Mouse (Mus musculus): ENCODE measurements around the gene Ctnnd2. TPM values are rescaled to one million over a fixed set of nuclear protein-coding genes. Genes with fewer than 3 reads are reported as not detected.

Gene Ctnnd2
- polyA plus RNA-seq, 1 experiment from 2014 or later, result 26.0 TPM

GRCm38 (mm10) chr15:30945863-30946262 lies 773.5 kb downstream of the Ctnnd2 start:
- WGBS, result 87% methylated on average over 1 of the region's 1 CpGs
- Histone ChIP-seq H3K27me3 (ENCODE audit: insufficient read depth, poor library complexity, severe bottlenecking) (no peaks in the 10 kb centered on the region), H3K36me3 (no peaks in the 10 kb centered on the region), H3K4me1 (replicated peaks) (no peaks in the 10 kb centered on the region), H3K9me3 (no peaks in the 10 kb centered on the region), H3K4me3 (no peak overlapping the region), H3K27ac (no peak overlapping the region)
- DNase-seq (ENCODE audit: low spot score), result no peak

- Histone ChIP-seq H3K4me3 (no peak overlapping the region), H3K27ac (no peak overlapping the region), H3K36me3 (no peaks in the 10 kb centered on the region), H3K4me1 (replicated peaks) (0 out of 2 replicates have a peak, but pooled peaks cover 3% of the 10 kb centered on the region), H3K9me3 (no peaks in the 10 kb centered on the region), H3K27me3 (ENCODE audit: insufficient read depth, poor library complexity, severe bottlenecking) (no peaks in the 10 kb centered on the region)
- DNase-seq (ENCODE audit: low spot score), result no peak
- 90% methylated on average over 4 of the region's 4 CpGs for WGBS
These were observed 786.1 kb downstream of the Ctnnd2 start for GRCm38 (mm10) chr15:30958513-30958912.

DNA sequence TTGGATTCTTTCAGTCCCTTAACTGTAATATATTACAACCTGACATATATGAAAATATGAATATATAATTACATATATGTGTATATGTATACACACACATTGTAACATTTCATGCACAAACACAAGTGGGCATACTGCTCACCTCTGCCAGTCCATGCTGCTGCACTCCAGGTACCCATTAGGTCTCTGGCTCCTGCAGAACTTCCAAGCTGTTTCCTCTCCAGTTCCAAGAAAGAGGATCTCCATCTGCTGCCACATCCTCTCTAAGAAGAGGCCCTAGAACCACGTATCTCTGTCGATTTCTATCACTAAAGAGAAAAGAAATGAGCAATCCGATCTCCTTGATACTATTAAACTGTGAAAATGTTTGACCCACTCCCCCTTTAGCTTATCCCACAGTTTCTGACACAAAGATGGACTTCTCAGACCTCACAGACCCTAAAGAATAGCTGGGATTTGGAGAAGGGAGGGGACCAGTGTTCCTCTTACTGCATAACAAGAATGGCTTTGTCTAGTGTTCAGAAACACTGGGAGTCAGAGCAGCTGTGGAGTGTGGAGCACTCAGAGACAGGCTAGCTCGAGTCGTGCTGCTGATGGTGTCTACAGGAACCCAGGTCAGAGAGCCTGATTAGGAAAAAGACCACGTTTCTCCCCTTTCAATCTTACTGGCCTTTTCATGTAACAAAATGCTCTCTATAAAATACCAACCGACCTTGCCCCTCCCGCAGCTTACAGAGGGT lies 790.2 kb downstream of the Ctnnd2 start:
- no peaks in the 10 kb centered on the region for H3K36me3 ChIP-seq
- no peak for DNase-seq (ENCODE audit: low spot score)
- no peak overlapping the region for H3K4me3 ChIP-seq
- H3K9me3 ChIP-seq, result no peaks in the 10 kb centered on the region
- no peaks in the 10 kb centered on the region for H3K27me3 ChIP-seq (ENCODE audit: insufficient read depth, poor library complexity, severe bottlenecking)
- H3K27ac ChIP-seq, result no peak overlapping the region
- 0 out of 2 replicates have a peak, but pooled peaks cover 3% of the 10 kb centered on the region for H3K4me1 ChIP-seq (replicated peaks)
- WGBS, result 76% methylated on average over 8 of the region's 8 CpGs

DNA sequence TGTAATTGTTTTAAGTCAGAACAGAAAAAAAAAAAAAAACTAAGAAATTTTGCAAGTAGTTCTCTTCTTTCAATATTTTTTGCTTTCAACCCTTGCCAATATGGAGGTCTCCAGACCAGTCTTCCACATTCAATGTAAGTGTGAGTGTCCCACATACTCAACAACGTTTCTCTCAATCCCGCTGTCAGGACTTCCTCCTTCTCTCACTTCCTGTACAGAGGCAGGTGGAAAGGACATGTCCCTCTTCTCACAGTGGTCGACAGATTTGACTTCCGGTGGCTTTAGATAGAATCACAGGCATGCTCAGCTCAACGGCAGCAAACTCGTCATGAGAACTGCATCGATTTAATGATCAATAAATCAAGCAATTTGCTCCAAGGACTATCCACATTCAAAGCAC lies 791.7 kb downstream of the Ctnnd2 start:
- WGBS, result 95% methylated on average over 7 of the region's 7 CpGs
- DNase-seq (ENCODE audit: low spot score), result no peak
- no peak overlapping the region for H3K27ac ChIP-seq
- no peaks in the 10 kb centered on the region for H3K9me3 ChIP-seq
- no peak overlapping the region for H3K4me3 ChIP-seq
- H3K27me3 ChIP-seq (ENCODE audit: insufficient read depth, poor library complexity, severe bottlenecking), result no peaks in the 10 kb centered on the region
- H3K36me3 ChIP-seq, result no peaks in the 10 kb centered on the region
- H3K4me1 ChIP-seq (replicated peaks), result 0 out of 2 replicates have a peak, but pooled peaks cover 3% of the 10 kb centered on the region

GRCm38 (mm10) chr15:30964865-30965679 lies 792.7 kb downstream of the Ctnnd2 start:
- WGBS, result 91% methylated on average over 4 of the region's 4 CpGs

GRCm38 (mm10) chr15:30966826-30967225 lies 794.4 kb downstream of the Ctnnd2 start:
- Histone ChIP-seq H3K4me1 (replicated peaks) (0 out of 2 replicates have a peak, but pooled peaks cover 3% of the 10 kb centered on the region), H3K27ac (no peak overlapping the region), H3K4me3 (no peak overlapping the region), H3K36me3 (no peaks in the 10 kb centered on the region), H3K27me3 (ENCODE audit: insufficient read depth, poor library complexity, severe bottlenecking) (no peaks in the 10 kb centered on the region), H3K9me3 (no peaks in the 10 kb centered on the region)
- DNase-seq (ENCODE audit: low spot score), result no peak
- 94% methylated on average over 7 of the region's 7 CpGs for WGBS

More at GRCm38 (mm10) chr15:30964865-30965679, 792.7 kb downstream of the Ctnnd2 start:
- H3K9me3 ChIP-seq, result no peaks in the 10 kb centered on the region
- no peaks in the 10 kb centered on the region for H3K27me3 ChIP-seq (ENCODE audit: insufficient read depth, poor library complexity, severe bottlenecking)
- H3K4me1 ChIP-seq (replicated peaks), result 0 out of 2 replicates have a peak, but pooled peaks cover 3% of the 10 kb centered on the region
- DNase-seq (ENCODE audit: low spot score), result no peak
- no peak overlapping the region for H3K4me3 ChIP-seq
- H3K36me3 ChIP-seq, result no peaks in the 10 kb centered on the region
- H3K27ac ChIP-seq, result no peak overlapping the region

- WGBS, result 93% methylated on average over 1 of the region's 1 CpGs
- no peak for DNase-seq (ENCODE audit: low spot score)
- H3K27ac ChIP-seq, result no peak overlapping the region
These were observed 802.0 kb downstream of the Ctnnd2 start for GRCm38 (mm10) chr15:30974436-30974835.

GRCm38 (mm10) chr15:30974991-30975775 lies 802.8 kb downstream of the Ctnnd2 start:
- H3K27me3 ChIP-seq (ENCODE audit: insufficient read depth, poor library complexity, severe bottlenecking), result no peaks in the 10 kb centered on the region
- H3K4me3 ChIP-seq, result no peak overlapping the region
- H3K27ac ChIP-seq, result no peak overlapping the region
- WGBS, result 83% methylated on average over 16 of the region's 16 CpGs
- no peaks in the 10 kb centered on the region for H3K9me3 ChIP-seq
- DNase-seq (ENCODE audit: low spot score), result no peak
- no peaks in the 10 kb centered on the region for H3K36me3 ChIP-seq
- H3K4me1 ChIP-seq (replicated peaks), result 0 out of 2 replicates have a peak, but pooled peaks cover 4% of the 10 kb centered on the region

More at GRCm38 (mm10) chr15:30974436-30974835, 802.0 kb downstream of the Ctnnd2 start:
- 0 out of 2 replicates have a peak, but pooled peaks cover 4% of the 10 kb centered on the region for H3K4me1 ChIP-seq (replicated peaks)
- H3K36me3 ChIP-seq, result no peaks in the 10 kb centered on the region
- no peak overlapping the region for H3K4me3 ChIP-seq
- H3K9me3 ChIP-seq, result no peaks in the 10 kb centered on the region
- no peaks in the 10 kb centered on the region for H3K27me3 ChIP-seq (ENCODE audit: insufficient read depth, poor library complexity, severe bottlenecking)

- H3K36me3 ChIP-seq, result no peaks in the 10 kb centered on the region
- no peaks in the 10 kb centered on the region for H3K9me3 ChIP-seq
- 89% methylated on average over 11 of the region's 11 CpGs for WGBS
- H3K27me3 ChIP-seq (ENCODE audit: insufficient read depth, poor library complexity, severe bottlenecking), result no peaks in the 10 kb centered on the region
- H3K27ac ChIP-seq, result no peak overlapping the region
- DNase-seq (ENCODE audit: low spot score), result no peak
- H3K4me3 ChIP-seq, result no peak overlapping the region
- 0 out of 2 replicates have a peak, but pooled peaks cover 4% of the 10 kb centered on the region for H3K4me1 ChIP-seq (replicated peaks)
These were observed 804.9 kb downstream of the Ctnnd2 start for GRCm38 (mm10) chr15:30977166-30977740.

DNA sequence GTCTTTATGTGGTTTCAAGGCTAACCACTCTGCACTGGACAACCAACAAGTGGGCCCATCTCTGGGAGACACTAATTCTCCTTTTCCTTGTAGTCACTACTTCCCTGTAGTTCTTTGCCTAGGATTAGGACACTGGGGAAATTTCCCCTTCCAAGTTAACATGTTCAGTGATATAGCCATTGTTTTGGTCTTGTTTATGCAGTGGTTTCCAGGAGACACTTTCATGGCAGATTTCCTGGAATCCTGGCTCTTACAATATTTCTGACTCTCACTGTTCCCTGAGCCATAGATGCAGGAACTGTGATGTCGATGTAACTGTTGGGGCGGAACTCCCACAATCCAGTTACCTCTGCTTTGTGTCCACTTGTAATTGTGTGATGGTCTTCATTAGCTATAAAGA lies 814.5 kb downstream of the Ctnnd2 start:
- no peak for DNase-seq (ENCODE audit: low spot score)
- H3K4me1 ChIP-seq (replicated peaks), result no peaks in the 10 kb centered on the region
- H3K4me3 ChIP-seq, result no peak overlapping the region
- no peaks in the 10 kb centered on the region for H3K9me3 ChIP-seq
- no peaks in the 10 kb centered on the region for H3K27me3 ChIP-seq (ENCODE audit: insufficient read depth, poor library complexity, severe bottlenecking)
- WGBS, result 96% methylated on average over 2 of the region's 2 CpGs
- H3K36me3 ChIP-seq, result no peaks in the 10 kb centered on the region
- H3K27ac ChIP-seq, result no peak overlapping the region

- 65% methylated on average over 15 of the region's 15 CpGs for WGBS
- H3K36me3 ChIP-seq, result no peaks in the 10 kb centered on the region
- no peaks in the 10 kb centered on the region for H3K9me3 ChIP-seq
- no peaks in the 10 kb centered on the region for H3K4me1 ChIP-seq (replicated peaks)
- DNase-seq (ENCODE audit: low spot score), result no peak
- H3K27me3 ChIP-seq (ENCODE audit: insufficient read depth, poor library complexity, severe bottlenecking), result no peaks in the 10 kb centered on the region
- no peak overlapping the region for H3K4me3 ChIP-seq
- no peak overlapping the region for H3K27ac ChIP-seq
These were observed 818.2 kb downstream of the Ctnnd2 start for GRCm38 (mm10) chr15:30990421-30991252.
